Mouse (Mus musculus): Measurements from ENCODE around the gene Them4. TPM values are rescaled to one million over a fixed set of nuclear protein-coding genes. Genes with fewer than 3 reads are reported as not detected.

Them4 gene
- 3.6 and 6.6 TPM in 2 replicates for polyA plus RNA-seq (2012; rRNA removed)

DNA sequence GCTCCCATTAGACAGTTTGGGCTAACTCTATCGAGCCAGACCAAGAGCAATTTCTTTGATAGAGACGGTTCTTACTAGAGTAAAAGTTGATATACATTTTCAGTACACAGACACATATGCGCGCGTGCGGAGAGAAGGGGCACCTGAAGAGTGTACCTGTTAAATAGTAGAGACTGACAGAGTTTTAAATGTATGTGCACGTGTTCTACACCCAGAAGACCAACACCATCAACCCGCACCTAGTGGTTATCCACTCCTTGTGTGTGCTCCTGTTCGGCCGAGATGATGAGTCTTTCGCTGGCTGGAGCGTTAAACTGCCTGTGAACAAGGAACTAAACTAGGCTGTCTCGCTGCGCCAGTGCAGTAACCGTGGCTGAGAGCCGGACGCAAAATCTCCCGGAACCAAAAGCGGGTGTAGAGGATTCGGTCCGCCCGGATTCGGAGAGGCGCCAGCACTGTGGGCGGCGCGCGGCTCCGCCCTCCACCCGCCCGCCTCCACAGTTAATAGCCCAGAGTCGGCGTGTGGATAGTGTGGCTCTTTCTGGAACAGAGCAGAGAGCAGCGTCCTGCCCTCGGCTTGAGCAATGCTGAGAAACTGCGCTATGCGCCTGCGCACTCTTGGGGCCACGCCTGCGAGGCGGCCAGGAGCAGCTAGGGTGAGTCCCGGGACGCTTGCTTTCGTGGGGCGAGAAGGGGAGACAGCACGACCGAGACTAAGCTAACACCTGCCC is at the start of gene Them4:
Gene Them4 (plus strand): TSS at position 457 of the 731 bp plus-strand sequence.

GRCm38 (mm10) chr3:94263736-94264135 is 46.2 kb upstream of the Them4 start, which contains the start of gene Gm4778:
Gm4778 (plus strand) TSS chr3:94264036.

GRCm38 (mm10) chr3:94341959-94342422 is 32.1 kb downstream of the Them4 start, which contains the start of gene Them5:
Them5 (plus strand) TSS chr3:94342099.

DNA sequence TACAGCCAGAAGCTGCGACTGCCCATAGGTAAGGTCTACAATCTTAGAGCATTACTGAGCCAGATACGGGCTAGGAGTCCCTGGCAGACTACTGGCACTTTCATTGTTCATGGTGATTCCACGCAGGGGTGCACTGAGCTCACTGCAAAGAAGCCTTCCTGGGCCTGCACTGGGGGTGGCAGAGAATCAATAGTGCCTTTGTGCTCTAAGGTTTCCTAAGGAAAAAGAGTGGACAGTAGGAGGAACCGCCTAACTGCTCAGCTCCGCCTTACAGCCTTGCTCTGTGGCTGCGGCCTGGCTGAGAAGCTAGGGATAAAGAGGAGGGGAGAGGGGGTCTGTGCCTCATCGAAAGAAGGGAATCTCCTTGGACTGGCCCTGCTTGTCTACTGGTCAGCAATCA is 52.2 kb downstream of the Them4 start, which contains the start of gene C2cd4d:
Gene C2cd4d (plus strand): TSS at position 301 of the 400 bp plus-strand sequence.

GRCm38 (mm10) chr3:94372641-94373040 is 62.8 kb downstream of the Them4 start, which contains the start of gene Rorc:
Rorc (plus strand) TSS chr3:94372794.

Other genes starting within 250 kb of the Them4 start
- gene Gm10697, start 237.4 kb upstream of the Them4 start, polyA plus RNA-seq (2012; rRNA removed) = not detected in 2 replicates
- not detected in 2 replicates for gene Gm10696, start 131.9 kb upstream of the Them4 start, polyA plus RNA-seq (2012; rRNA removed)
- not detected in 2 replicates for gene Gm5286, start 113.4 kb upstream of the Them4 start, polyA plus RNA-seq (2012; rRNA removed)
- gene Gm4778, start 46.1 kb upstream of the Them4 start, polyA plus RNA-seq (2012; rRNA removed) = not detected in 2 replicates
- gene Them5, start 32.0 kb downstream of the Them4 start, polyA plus RNA-seq (2012; rRNA removed) = 0.12 and 0.19 TPM in 2 replicates
- 0.28 and 0.48 TPM in 2 replicates for gene C2cd4d, start 52.3 kb downstream of the Them4 start, polyA plus RNA-seq (2012; rRNA removed)
- 0.36 and 0.53 TPM in 2 replicates for gene Rorc, start 62.7 kb downstream of the Them4 start, polyA plus RNA-seq (2012; rRNA removed)
- gene Lingo4, start 88.4 kb downstream of the Them4 start, polyA plus RNA-seq (2012; rRNA removed) = 0.25 and 0.41 TPM in 2 replicates
- gene Tdrkh, start 103.2 kb downstream of the Them4 start, polyA plus RNA-seq (2012; rRNA removed) = 14.2 and 25.3 TPM in 2 replicates
- gene Mrpl9, start 133.2 kb downstream of the Them4 start, polyA plus RNA-seq (2012; rRNA removed) = 60.7 and 69.7 TPM in 2 replicates
- gene Oaz3, start 133.8 kb downstream of the Them4 start, polyA plus RNA-seq (2012; rRNA removed) = 0.23 and 0.27 TPM in 2 replicates
- gene Celf3, start 168.2 kb downstream of the Them4 start, polyA plus RNA-seq (2012; rRNA removed) = 186 and 206 TPM in 2 replicates
- gene Riiad1, start 170.3 kb downstream of the Them4 start, polyA plus RNA-seq (2012; rRNA removed) = 1.8 and 2.7 TPM in 2 replicates